Mouse (Mus musculus) C2C12 (cell line): ENCODE measurements around the gene Ccn6. TPM values are rescaled to one million over a fixed set of nuclear protein-coding genes. Genes with fewer than 3 reads are reported as not detected.

Source experiments
- H3K27me3 ChIP-seq: one replicate; pipeline ENCODE4 v1.6.1; 2011; ENCODE audit not compliant: control insufficient read depth, insufficient read depth, insufficient read length
- H3K36me3 ChIP-seq: one replicate; pipeline ENCODE4 v1.6.1; 2011; ENCODE audit not compliant: control insufficient read depth, insufficient read depth
- H3K4me3 ChIP-seq: one replicate; pipeline ENCODE4 v1.5.1; 2011; ENCODE audit warnings: mild to moderate bottlenecking, control low read depth; ENCODE audit not compliant: poor library complexity, insufficient read depth, severe bottlenecking
- H3K79me2 ChIP-seq: one replicate; pipeline ENCODE4 v1.6.1; 2011; ENCODE audit not compliant: control insufficient read depth, insufficient read depth
- H3K79me3 ChIP-seq: one replicate; pipeline ENCODE4 v1.6.1; 2011; ENCODE audit warnings: low read depth, control low read depth
- H3ac ChIP-seq: one replicate; pipeline ENCODE3; 2011; ENCODE audit warnings: low read depth; ENCODE audit not compliant: control insufficient read depth, insufficient read length
- CEBPB ChIP-seq: IDR thresholded peaks from one replicate; pipeline ENCODE4 v1.6.1; 2011; ENCODE audit warnings: low read depth, mild to moderate bottlenecking, control low read depth, moderate library complexity
- CTCF ChIP-seq: IDR thresholded peaks from one replicate; pipeline ENCODE4 v1.5.1; 2011; ENCODE audit not compliant: control insufficient read depth, insufficient read depth, insufficient read length
- FOSL1 ChIP-seq: IDR thresholded peaks from one replicate; pipeline ENCODE4 v1.8.0; 2011; ENCODE audit warnings: mild to moderate bottlenecking, low read length; ENCODE audit not compliant: poor library complexity, insufficient read depth, severe bottlenecking
- MAX ChIP-seq: IDR thresholded peaks from one replicate; pipeline ENCODE4 v1.6.1; 2011; ENCODE audit warnings: mild to moderate bottlenecking, control low read depth
- MYOD1 ChIP-seq: IDR thresholded peaks from one replicate; pipeline ENCODE4 v1.6.1; 2011; ENCODE audit warnings: low read depth; ENCODE audit not compliant: control insufficient read depth, insufficient read length
- MYOG ChIP-seq: IDR thresholded peaks from one replicate; pipeline ENCODE4 v1.6.1; 2011; ENCODE audit not compliant: control insufficient read depth, insufficient read length; ENCODE audit errors: extremely low read depth
- USF1 ChIP-seq: IDR thresholded peaks from one replicate; pipeline ENCODE4 v1.6.1; 2011; ENCODE audit warnings: low read depth, mild to moderate bottlenecking, control low read depth, moderate library complexity
- polyA plus RNA-seq: library from polyadenylated mRNA; unstranded; fragments of >200 nt; fragmentation: generic; extraction: Trizol; gene quantifications from one replicate; pipeline ENCODE4 v1.2.1, GENCODE M21; 2012; ENCODE audit warnings: missing spikeins

Gene Ccn6
- polyA plus RNA-seq, 1 experiment: not detected

DNA sequence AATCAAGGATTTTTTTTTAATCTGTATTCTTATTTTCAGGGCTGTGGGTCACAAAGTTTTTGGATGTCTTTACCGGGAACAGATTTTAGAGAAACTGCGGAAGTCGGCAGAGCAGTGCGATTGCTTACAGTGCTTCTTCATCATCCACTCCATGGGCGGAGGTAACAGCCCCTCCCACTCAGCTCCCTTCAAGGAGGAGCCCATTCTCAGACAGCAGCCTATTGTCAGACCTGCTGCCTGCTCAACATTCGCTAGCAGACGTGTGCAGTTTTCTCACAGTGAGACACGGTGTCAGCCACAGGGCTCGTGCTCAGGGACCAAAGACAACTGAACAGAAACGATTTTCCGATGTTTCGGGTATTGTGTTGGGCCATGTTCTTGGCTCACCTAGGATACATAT lies 21.4 kb downstream of the Ccn6 start:
- no peaks in the 10 kb centered on the region for H3K79me3 ChIP-seq
- no peak overlapping the region for H3K4me3 ChIP-seq
- no peaks in the 10 kb centered on the region for H3K27me3 ChIP-seq
- peaks cover 82% of the 10 kb centered on the region for H3K36me3 ChIP-seq
- TF ChIP-seq USF1: no peak
- no peak for TF ChIP-seq CEBPB
- TF ChIP-seq MYOD1: no peak
- TF ChIP-seq CTCF: no peak
- no peak for TF ChIP-seq MYOG
- no peak for TF ChIP-seq MAX
- TF ChIP-seq FOSL1: no peak
- no peaks in the 10 kb centered on the region for H3K79me2 ChIP-seq
- H3ac ChIP-seq: no peak overlapping the region

- no peak for TF ChIP-seq CEBPB
- no peak for TF ChIP-seq MYOG
- no peak for TF ChIP-seq FOSL1
- no peak for TF ChIP-seq CTCF
- TF ChIP-seq USF1: no peak
- TF ChIP-seq MAX: no peak
- no peak for TF ChIP-seq MYOD1
- Histone ChIP-seq H3K27me3 (no peaks in the 10 kb centered on the region), H3K79me3 (no peaks in the 10 kb centered on the region), H3ac (no peak overlapping the region), H3K36me3 (peaks cover 80% of the 10 kb centered on the region), H3K79me2 (no peaks in the 10 kb centered on the region), H3K4me3 (no peak overlapping the region)
Observed at GRCm38 (mm10) chr10:39141401-39141800, 22.2 kb downstream of the Ccn6 start.

GRCm38 (mm10) chr10:39140843-39141242 lies 22.8 kb downstream of the Ccn6 start:
- H3K36me3 ChIP-seq: peaks cover 74% of the 10 kb centered on the region
- TF ChIP-seq CEBPB (no peak), FOSL1 (no peak), USF1 (no peak), MAX (no peak), MYOG (no peak), MYOD1 (no peak), CTCF (no peak)

GRCm38 (mm10) chr10:39138761-39139160 lies 24.8 kb downstream of the Ccn6 start:
- H3ac ChIP-seq: no peak overlapping the region
- peaks cover 15% of the 10 kb centered on the region for H3K79me2 ChIP-seq
- TF ChIP-seq USF1 (no peak), CEBPB (no peak), CTCF (no peak), MYOD1 (no peak), MYOG (no peak)
- H3K36me3 ChIP-seq: peaks cover 55% of the 10 kb centered on the region
- H3K4me3 ChIP-seq: no peak overlapping the region
- H3K27me3 ChIP-seq: no peaks in the 10 kb centered on the region
- H3K79me3 ChIP-seq: peaks cover 1% of the 10 kb centered on the region

More at GRCm38 (mm10) chr10:39140843-39141242, 22.8 kb downstream of the Ccn6 start:
- H3K27me3 ChIP-seq: no peaks in the 10 kb centered on the region
- H3K79me2 ChIP-seq: no peaks in the 10 kb centered on the region
- H3K4me3 ChIP-seq: no peak overlapping the region
- H3ac ChIP-seq: no peak overlapping the region
- no peaks in the 10 kb centered on the region for H3K79me3 ChIP-seq

- Histone ChIP-seq H3ac (no peak overlapping the region), H3K79me2 (peaks cover 15% of the 10 kb centered on the region), H3K4me3 (no peak overlapping the region), H3K79me3 (peaks cover 1% of the 10 kb centered on the region), H3K36me3 (peaks cover 48% of the 10 kb centered on the region), H3K27me3 (no peaks in the 10 kb centered on the region)
- TF ChIP-seq FOSL1: no peak
- no peak for TF ChIP-seq CTCF
Observed at GRCm38 (mm10) chr10:39137766-39138165, 25.8 kb downstream of the Ccn6 start.
